Mouse (Mus musculus) activated CD4-positive, CD25-positive, alpha-beta regulatory T cell, adult 9 weeks (primary cell): ENCODE data around the gene Lias. TPM values are rescaled to one million over a fixed set of nuclear protein-coding genes. Genes with fewer than 3 reads are reported as not detected.

Experiments
- polyA plus RNA-seq: library from polyadenylated mRNA; unstranded; fragments of 100-300 nt; shearing (Covaris generic); gene quantifications from one replicate; pipeline ENCODE4 v1.2.1, GENCODE M21; 2017

Gene Lias
- 48.4 TPM for polyA plus RNA-seq

DNA sequence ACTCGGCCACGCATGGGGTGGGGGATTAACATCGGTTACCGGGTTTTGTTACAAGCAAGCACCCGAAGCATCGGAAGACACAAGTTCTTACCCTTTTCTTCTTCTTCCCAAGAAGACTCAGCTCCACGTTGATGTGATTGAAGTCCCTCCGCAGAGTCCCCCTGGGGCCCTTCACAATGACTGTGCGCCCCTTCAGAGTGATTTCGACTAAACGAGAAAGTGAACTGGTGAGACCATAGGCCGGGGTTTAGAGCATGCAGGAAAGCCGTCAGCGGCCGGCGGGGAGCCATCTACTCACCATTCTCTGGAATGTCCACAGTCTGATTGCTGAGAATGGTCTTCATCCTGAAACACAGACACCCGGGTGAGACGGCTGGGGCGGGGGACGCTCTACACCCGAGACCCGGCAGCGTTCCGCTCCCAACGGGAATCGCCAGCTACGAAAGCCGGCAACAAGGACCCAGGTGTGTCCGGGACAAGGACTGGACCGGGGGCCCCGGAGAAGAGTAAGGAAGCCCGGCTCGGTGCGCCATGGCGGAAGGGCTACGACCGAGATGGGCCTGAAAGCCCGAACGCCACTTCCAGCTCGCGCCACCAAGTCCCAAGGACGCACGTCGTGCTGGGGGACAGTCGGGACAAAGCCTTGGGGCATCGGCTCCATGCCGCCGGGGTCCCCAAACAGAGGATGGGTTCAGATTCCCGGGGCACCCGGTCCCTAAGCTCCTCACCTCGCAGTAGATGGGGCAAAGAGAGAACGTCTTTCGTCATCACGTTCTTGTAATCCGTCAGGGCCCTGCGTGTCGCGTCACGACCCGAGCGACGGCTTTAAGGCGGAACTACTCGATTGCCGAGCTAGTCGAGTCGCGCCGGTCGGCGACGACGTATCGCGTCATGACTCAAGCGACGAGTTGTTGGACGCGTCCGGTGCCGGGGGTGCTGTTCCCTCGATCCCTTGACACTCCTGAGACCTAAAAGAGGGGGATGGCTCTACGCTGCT lies at the start of gene Lias, which contains the start of gene Rpl9:
Lias (plus strand) TSS at position 850 of the 997 bp plus-strand sequence.
Rpl9 (minus strand) TSS at position 797 of the 997 bp plus-strand sequence.

DNA sequence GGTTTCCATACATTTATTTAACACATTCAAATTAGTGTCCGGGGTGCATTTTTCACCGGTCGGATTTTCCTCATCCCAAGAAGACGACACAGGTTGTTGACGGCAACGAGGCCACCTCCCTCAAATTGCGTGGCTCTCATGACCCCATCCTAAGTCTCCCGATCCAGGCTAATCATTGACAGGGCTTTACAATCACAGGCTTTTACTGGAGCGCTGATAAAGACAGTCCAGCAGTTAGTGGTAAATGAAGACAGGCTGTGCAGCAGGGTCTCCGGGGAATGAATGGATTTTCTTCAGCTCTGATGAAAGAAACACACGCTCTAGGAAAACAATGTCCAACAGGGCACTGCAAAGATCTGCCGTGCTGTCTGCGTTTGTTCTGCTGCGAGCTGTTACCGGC lies 43.1 kb upstream of the Lias start, which contains the start of gene Klb:
Klb (plus strand) TSS at position 147 of the 400 bp plus-strand sequence.

DNA sequence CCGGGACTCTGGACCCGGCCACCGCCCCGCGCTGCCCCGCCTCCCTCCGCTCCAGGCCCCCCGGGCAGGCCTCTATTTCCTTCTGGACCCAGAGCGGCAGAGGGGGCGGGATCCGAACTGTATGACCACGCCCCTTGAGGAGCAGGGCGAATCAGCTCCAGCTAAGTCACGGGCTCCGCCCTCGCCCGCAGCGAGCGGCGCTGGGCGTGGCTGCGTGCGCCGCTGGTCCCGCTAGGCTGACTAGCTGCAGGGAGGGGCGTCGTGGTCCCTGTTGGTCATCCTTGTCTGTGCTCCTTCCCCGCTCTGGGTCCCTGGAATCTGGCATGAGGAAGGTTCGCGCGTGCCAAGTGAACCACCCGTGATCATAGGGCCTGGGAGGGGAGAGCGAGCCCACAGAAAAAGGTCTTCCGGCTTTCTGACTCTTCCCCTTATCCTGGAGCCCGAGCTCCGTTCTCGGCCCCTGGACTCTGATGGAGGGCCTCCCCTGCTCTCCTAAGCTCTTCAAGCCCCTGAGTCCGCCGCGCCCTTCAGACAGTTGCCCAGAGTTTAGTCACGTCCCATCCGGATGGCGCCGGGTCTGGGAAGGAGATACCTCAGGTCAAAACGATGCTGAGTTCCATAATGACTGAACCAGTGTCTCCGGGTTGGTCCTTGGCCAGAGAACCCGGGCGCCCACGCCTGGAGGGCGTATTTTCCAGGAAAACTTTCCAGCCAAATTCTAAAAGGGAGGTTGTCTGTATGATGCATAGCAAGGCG lies 44.7 kb downstream of the Lias start, which contains the start of gene Ugdh:
Ugdh (minus strand) TSS at position 144 of the 756 bp plus-strand sequence.

Other genes with a start within 250 kb of the Lias start
- 6.8 TPM for gene Wdr19, start 191.8 kb upstream of the Lias start, polyA plus RNA-seq
- gene Rfc1, start 55.8 kb upstream of the Lias start, polyA plus RNA-seq: 61.6 TPM
- gene Klb, start 43.2 kb upstream of the Lias start, polyA plus RNA-seq: not detected
- 1,143 TPM for gene Rpl9, start 53 bp upstream of the Lias start, polyA plus RNA-seq
- gene Ugdh, start 44.5 kb downstream of the Lias start, polyA plus RNA-seq: 45.9 TPM
- gene Gm43552, start 101.3 kb downstream of the Lias start, polyA plus RNA-seq: not detected
- gene Smim14, start 145.7 kb downstream of the Lias start, polyA plus RNA-seq: 178 TPM
- gene Ube2k, start 145.7 kb downstream of the Lias start, polyA plus RNA-seq: 126 TPM